Mouse (Mus musculus): Measurements from ENCODE around the gene Pou6f1.

DNA sequence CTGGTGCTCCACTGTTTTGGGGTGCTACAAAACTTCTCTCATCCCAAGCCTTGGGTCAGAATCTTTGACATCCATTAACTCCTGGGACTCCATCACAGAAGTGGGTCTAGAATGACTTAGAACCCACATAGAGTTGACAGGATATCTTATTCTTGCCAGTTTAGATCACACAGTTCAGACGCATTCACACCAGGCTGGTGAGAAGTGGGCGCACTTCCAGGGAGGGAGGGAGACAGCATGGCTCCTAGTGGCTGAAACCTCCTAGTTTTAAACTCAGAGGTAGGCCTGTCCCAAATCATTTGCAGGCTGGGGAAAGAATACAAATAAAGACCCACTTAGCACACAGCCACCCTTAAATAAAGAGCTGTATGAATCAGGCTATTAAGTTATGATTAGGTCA, 25.4 kb downstream of the Pou6f1 start:
- no peak; the same call in 1 of the 2 replicates for TF ChIP-seq POLR2A (IDR thresholded peaks at IDR 0.05; ENCODE audit: control insufficient read depth, low read depth, low read length)
- TF ChIP-seq CTCF (IDR thresholded peaks at IDR 0.05; ENCODE audit: control insufficient read depth, insufficient read depth, insufficient replicate concordance, low read depth, low read length), result no peak
